Mouse (Mus musculus) spleen, adult 2 months (tissue): ENCODE results near the gene Gm42715.

Experiments used
- CTCF ChIP-seq: fragments of 200-500 bp; IDR thresholded peaks from 2 replicates; pipeline ENCODE4 v1.5.1; 2011; ENCODE audit warnings: mild to moderate bottlenecking, inconsistent platforms; ENCODE audit not compliant: insufficient read depth, insufficient read length, insufficient replicate concordance; ENCODE audit errors: extremely low read depth
- POLR2A ChIP-seq: fragments of 200-500 bp; IDR thresholded peaks from 2 replicates; pipeline ENCODE4 v1.6.1; 2011; ENCODE audit warnings: low read depth, low read length, inconsistent platforms

GRCm38 (mm10) chr7:127586149-127586548 is 66.8 kb downstream of the Gm42715 start:
- TF ChIP-seq CTCF (no peak), POLR2A (no peak)
